Mouse (Mus musculus): ENCODE results near the gene Ltbp4.

Gene Ltbp4

DNA sequence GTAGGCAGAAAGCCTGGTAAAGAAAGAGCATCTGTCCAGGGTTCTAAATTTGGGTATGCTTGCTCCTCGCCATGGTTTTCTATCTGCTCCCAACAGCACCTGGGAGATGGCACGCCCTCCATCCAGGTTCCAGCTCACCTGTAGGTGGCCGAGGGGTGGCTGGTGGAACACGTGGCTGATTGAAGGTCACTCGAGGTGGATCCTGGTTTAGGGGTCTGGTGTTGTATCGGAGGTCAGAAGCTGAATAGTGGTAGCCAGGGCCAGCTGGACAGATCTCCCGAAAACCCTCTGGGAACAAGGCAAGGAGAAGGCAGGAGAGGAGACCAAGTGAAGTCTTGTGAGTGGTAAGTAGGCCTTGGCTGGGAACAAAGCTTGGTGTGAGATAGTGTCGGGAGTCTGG is 10.0 kb downstream of the Ltbp4 start:
- DNase-seq (ENCODE audit: low spot score), result no peak

DNA sequence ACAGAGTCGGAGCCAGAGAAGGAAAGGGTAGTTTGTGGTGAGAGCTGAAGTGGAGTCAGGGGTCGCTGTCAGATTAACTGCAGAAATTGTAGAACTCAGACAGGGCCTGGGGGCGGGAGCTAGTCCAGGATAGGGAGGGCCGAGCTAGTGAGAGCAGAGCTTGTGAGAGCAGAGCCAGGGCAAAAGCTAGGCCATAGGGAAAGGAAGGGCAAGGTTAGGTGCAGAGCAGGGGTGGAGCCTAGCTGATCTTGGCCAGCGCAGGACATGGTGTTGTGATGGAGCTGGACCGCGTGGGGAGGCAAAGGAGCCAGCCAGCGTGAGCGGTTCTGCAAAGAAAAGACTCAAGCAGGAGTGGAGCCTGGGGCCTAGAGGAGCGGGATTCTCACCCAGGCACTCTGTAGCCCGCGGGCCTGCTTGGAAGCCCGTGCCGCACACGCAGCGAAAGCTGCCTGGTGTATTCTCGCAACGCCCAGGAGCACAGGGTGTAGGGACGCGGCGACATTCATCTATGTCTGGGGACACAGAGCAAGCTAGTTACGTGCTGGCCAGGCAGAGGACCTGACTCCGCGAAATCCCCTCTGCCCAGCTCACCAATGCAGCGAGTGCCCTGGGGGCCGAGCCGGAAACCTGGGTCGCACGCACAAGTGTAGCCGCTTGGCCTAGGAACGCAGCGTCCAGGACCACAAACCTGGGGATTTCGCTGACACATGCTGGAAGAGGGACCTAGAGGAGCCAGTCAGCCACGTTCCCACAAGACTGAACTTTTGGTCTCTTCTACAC is 11.2 kb downstream of the Ltbp4 start:
- DNase-seq (ENCODE audit: low spot score), result peak; percentile 61

DNA sequence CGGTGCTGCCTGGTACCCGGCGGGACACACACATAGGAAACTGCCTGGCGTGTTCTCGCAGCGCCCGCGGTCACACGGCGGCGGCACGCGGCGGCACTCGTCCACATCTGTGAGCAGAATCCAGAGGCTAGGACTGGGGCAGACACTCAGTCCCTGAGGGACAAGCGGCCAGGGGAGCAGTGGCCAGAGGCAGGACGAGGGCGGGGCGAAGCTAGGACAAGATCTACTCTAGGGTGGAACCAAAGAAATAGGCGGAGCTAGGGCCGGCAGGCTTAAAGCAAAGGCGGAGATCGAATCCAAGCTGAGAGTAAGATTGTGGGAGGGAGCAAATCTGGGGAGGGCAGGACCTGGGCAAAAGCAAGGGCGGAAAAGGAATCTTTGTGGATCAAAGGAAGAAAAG is 11.8 kb downstream of the Ltbp4 start:
- DNase-seq (ENCODE audit: low spot score), result peak; percentile 74

- no peak for DNase-seq (ENCODE audit: low spot score)
Observed at GRCm38 (mm10) chr7:27324928-27325327, 12.6 kb downstream of the Ltbp4 start.

- peak; percentile 46 for DNase-seq (ENCODE audit: low spot score)
Observed at GRCm38 (mm10) chr7:27324161-27324560, 13.3 kb downstream of the Ltbp4 start.

- DNase-seq (ENCODE audit: low spot score), result peak; percentile 42
Observed at GRCm38 (mm10) chr7:27323001-27323400, 14.5 kb downstream of the Ltbp4 start.

DNA sequence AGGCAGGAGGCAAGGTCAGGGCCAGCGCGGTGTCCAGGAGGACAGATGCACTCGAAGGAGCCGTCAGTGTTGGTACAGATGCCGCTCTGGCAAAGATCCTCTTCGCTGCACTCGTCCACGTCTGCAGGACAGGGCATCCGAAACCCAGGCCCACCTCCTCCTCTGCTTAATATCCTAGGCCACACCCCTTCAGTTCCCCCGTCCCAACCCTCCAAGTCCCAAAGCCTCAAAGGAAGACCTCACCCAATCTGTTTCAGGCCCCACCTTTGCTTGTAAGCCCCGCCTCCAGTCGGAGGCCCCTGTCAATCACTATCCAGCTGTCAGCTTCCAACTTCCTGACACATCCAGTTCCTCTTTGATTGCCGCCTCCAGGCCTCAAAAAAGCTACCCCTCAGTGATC is 15.2 kb downstream of the Ltbp4 start:
- peak; percentile 40 for DNase-seq (ENCODE audit: low spot score)

DNA sequence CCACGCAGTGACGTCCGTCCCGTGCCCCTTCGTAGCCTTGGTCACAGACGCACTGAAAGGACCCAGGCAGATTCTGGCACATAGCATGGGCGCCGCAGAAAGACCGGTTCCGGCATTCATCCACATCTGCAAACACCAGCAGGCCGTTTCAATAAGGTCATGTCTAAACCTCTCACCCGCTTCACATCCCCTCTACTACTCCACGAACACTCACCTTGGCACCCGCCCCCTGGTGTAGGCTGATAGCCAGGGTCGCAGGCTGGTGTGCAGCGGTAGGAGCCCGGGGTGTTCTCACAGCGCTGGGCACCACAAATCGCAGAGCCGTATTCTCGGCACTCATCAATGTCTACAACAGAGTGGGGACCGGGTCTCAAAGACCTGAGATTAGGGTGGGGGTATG is 18.1 kb downstream of the Ltbp4 start:
- peak; percentile 39 for DNase-seq (ENCODE audit: low spot score)

GRCm38 (mm10) chr7:27315958-27316357 is 21.5 kb downstream of the Ltbp4 start:
- DNase-seq (ENCODE audit: low spot score), result peak; percentile 36

- DNase-seq (ENCODE audit: low spot score), result no peak
Observed at GRCm38 (mm10) chr7:27314393-27314792, 23.1 kb downstream of the Ltbp4 start.

GRCm38 (mm10) chr7:27311651-27312284 is 25.7 kb downstream of the Ltbp4 start:
- no peak for DNase-seq (ENCODE audit: low spot score)

DNA sequence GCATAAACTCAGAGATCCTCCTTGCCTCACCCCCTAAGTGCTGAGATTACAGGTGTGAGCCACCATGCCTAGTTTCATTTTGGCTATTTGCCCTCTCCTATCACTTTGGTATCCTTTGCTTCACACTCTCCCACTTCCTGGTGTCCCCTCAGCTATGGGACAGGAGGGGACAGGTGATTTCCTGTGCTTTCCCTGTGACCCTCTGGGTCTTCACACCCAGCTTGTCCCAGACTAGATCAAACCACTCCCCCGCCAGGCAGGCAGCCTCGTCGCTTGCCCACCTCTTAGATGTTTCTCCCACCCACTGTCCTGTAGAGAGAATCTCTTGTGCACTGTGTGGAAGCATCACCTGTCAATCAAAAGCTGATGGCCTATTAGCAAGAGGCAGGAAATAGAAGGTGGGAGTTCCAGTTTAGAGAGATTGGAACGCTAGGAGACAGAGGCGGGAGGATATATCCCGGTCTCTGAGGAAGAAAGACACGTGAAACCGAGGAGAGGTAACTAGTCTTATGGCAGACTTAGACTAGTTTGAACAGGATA is 26.4 kb downstream of the Ltbp4 start:
- DNase-seq (ENCODE audit: low spot score), result no peak

GRCm38 (mm10) chr7:27310306-27310705 is 27.2 kb downstream of the Ltbp4 start:
- peak; percentile 75 for DNase-seq (ENCODE audit: low spot score)

DNA sequence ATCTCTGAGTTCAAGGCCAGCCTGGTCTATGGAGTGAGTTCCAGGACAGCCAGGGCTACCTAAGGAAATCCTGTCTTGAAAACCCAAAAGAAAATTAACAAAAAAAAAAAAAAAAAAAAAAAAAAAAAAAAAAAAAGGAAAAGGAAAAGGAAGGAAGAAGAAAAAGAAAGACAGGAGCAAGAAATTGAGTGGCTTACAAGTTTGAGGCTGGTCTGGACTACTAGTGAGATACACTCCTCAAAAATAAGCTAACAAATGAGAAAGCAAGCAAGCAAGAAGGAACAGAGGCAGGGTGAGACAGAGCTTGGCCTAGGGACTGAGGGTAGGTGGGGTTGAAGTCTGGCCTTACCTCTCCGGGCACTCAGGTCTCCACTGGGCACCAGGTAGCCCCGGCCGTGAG is 27.7 kb downstream of the Ltbp4 start:
- no peak for DNase-seq (ENCODE audit: low spot score)

- peak; percentile 50 for DNase-seq (ENCODE audit: low spot score)
Observed at GRCm38 (mm10) chr7:27308821-27309549, 28.5 kb downstream of the Ltbp4 start.

DNA sequence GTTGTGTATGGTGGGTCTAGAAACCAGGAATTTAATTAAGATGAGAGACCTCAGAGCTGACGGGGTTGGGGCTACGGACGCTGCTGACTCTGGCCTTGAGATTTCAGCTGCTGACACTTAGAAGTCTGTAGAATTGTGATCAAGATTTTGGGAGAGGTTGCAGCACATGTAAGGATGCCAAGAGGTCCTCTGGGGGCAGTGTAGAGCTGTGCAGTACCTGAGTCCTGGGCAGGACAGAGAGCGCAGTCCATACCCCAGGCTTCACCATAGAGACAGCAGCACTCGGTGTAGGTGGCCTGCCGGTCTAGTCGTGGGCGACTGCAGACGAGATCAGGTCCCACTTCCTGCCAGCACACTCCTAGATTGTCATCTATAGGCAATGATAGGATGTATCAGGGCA is 29.9 kb downstream of the Ltbp4 start:
- DNase-seq (ENCODE audit: low spot score), result no peak

- peak; percentile 80 for DNase-seq (ENCODE audit: low spot score)
Observed at GRCm38 (mm10) chr7:27306161-27307160, 31.0 kb downstream of the Ltbp4 start.

DNA sequence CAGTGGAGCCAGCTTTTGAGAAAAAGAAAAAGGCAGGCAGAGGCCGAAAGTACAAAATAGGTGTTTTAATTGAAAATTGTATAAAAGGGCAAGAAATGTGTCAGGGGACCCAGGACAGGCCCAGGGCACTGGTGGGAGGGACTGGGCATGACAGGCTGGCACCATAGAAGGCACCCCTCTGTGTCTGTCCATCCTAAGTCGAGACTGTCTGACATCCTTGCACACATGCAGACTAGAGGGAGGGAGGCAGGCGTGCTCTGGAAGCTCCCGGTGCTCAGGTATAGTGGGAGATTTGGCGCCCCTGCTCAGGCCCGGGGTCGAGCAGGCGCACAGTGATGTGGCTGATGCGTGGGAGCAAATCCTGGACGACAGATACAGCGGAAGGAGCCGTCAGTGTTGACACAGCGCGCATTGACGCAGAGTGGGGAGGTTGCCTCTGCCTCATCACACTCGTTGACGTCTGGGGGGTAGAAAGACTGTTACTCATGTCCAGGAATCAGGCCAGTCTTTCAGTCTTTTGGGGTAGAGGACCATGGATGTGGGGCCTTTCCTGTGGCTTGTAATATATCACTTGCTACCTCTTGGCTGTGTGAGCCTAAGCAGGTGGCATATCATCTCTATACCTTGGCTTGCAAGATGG is 32.3 kb downstream of the Ltbp4 start:
- no peak for DNase-seq (ENCODE audit: low spot score)

GRCm38 (mm10) chr7:27302172-27302571 is 35.3 kb downstream of the Ltbp4 start:
- DNase-seq (ENCODE audit: low spot score), result peak; percentile 92

- DNase-seq (ENCODE audit: low spot score), result no peak
Observed at GRCm38 (mm10) chr7:27300801-27301200, 36.7 kb downstream of the Ltbp4 start.

DNA sequence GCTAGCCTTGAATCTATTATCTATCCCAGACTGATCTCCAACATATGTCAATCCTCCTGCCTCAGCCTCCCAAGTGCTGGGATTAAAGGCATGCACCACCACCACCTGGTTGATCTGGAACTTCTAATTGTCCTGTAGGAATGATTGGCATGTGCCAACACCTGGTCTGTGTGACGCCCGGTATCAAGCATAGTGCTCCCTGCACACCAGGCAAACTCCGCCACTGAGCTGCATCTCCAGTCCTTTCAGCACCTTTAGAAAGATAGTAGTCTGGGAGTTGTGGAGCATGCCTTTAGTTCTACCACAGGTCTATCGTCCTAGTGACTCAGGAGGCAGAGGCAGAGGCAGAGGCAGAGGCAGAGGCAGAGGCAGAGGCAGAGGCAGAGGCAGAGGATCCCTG is 37.1 kb downstream of the Ltbp4 start:
- no peak for DNase-seq (ENCODE audit: low spot score)
